Mouse (Mus musculus): ENCODE results near the gene Ptpn9. TPM values are rescaled to one million over a fixed set of nuclear protein-coding genes. Genes with fewer than 3 reads are reported as not detected.
"Not testable (repeated sequence)": the region's sequence is repeated elsewhere in the genome, so short reads cannot be mapped to it uniquely, and the experiment has no call there.

The Ptpn9 gene
- polyA plus RNA-seq, 1 experiment from 2014 or later = 23.1 TPM

DNA sequence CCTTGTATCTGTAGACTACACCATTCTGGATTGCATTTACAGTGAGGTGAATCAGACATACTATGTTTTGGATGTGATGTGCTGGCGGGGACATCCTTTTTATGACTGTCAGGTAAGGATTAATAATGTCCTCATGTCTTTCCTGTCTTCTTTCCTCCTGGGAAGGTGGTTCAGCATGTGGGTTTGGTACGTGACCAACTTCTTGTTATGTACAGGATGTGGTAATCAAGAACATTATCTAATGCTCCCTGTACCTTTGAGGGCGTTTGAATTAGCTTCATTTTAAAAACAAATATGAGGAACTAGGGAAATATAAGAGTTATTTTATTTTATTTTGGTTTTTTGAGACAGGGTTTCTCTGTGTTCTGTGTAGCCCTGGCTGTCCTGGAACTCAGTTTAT is 19.5 kb upstream of the Ptpn9 start:
- 83% methylated on average over 3 of the region's 3 CpGs for WGBS

DNA sequence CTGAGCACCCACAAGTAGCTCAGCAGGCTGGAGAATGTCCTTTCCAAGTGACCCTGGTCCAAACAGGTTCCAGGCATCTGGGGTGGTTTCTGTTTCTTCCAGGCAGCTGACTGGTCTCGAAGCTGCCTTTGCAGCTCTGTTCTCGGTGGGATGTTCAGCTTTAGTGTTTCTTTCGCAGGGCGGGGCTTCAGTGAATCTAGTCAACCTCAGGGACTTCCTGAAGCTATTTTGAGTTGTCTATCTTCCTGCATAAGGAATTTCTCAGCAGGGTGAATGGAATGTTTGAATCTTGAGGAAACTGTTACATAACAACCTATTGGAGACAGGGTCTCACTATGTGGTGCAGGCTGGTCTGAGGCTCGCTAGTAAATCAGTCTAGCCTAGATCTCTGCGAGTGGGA is 14.5 kb upstream of the Ptpn9 start:
- 92% methylated on average over 6 of the region's 6 CpGs for WGBS

More for the DNA sequence above, 19.5 kb upstream of the Ptpn9 start:
- Histone ChIP-seq H3K9ac (no peak overlapping the region), H3K36me3 (peaks cover 54% of the 10 kb centered on the region), H3K9me3 (no peaks in the 10 kb centered on the region), H3K4me1 (replicated peaks) (no peaks in the 10 kb centered on the region), H3K4me3 (no peak overlapping the region), H3K27ac (no peak overlapping the region), H3K27me3 (no peaks in the 10 kb centered on the region), H3K4me2 (no peak overlapping the region)
- ATAC-seq (ENCODE audit: low FRiP score) = no peak

DNA sequence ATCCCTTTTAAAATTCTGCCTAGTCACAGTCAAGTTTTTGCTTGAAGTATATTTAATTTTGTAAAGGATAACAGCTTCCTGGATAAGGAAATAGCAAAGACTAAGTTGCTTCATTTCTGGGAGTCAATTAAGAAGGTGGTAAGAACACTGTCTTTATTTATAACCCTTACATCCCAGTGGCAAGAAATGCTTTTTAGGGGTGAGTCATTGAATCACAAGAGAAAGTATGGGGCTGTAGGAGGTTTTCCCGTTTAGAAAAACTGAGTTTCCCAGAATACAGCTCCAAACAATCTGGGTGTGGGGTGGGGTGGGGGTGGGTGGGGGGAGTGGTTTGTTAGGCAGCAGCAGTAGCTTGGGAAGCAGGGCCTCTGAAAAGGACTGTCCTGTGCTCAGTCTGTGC is 13.2 kb upstream of the Ptpn9 start:
- no peaks in the 10 kb centered on the region for H3K27me3 ChIP-seq
- no peaks in the 10 kb centered on the region for H3K9me3 ChIP-seq
- H3K9ac ChIP-seq = no peak overlapping the region
- no peak overlapping the region for H3K4me2 ChIP-seq
- no peak for ATAC-seq (ENCODE audit: low FRiP score)
- H3K36me3 ChIP-seq = peaks cover 60% of the 10 kb centered on the region
- WGBS = 72% methylated on average over 1 of the region's 1 CpGs
- H3K4me1 ChIP-seq (replicated peaks) = no peaks in the 10 kb centered on the region
- no peak overlapping the region for H3K4me3 ChIP-seq
- H3K27ac ChIP-seq = no peak overlapping the region

More for the DNA sequence above, 14.5 kb upstream of the Ptpn9 start:
- Histone ChIP-seq H3K36me3 (peaks cover 60% of the 10 kb centered on the region), H3K4me1 (replicated peaks) (no peaks in the 10 kb centered on the region), H3K4me2 (no peak overlapping the region), H3K9me3 (no peaks in the 10 kb centered on the region), H3K27ac (no peak overlapping the region), H3K9ac (no peak overlapping the region), H3K27me3 (no peaks in the 10 kb centered on the region), H3K4me3 (no peak overlapping the region)
- no peak for ATAC-seq (ENCODE audit: low FRiP score)

DNA sequence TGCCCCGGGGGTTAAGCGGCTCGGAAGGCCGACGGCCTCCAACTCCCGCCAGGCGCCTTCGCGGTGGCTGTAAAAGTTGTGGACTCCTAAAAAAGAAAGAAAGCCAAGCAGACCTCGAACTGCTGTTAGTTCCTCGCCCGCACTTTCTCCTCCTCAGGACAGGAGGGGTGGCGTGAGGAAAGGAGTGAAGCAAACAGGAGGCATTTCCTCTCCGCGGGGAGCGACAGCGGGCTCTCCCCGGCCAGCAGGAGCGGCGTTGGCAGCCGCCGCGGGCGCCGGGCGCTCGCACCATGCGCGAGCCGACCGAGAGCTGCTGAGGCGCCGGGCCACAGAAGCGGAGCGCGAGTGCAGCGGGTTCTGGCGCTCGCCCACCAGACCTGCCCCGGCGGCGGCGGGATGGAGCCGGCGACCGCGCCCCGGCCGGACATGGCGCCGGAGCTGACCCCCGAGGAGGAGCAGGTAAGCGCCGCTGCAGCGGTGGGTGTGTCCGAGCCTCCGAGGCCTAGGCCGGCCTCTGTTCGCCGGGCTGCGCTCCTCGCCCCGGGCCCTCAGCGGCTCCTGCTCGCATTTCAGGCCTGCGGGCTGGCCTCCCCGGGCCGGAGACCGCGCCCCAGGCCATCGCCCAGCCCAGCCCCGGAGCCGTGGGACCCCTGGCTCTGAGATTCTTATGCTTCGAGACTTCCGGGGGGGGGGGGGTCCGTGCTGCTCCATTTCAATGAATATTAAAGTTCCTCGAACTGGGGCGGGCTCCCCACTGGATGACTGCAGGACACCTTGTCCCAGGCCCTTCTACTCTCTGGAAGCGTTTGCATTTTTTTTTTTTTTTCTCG is 690 bp downstream of the Ptpn9 start:
- peak; percentile 68 for ATAC-seq (ENCODE audit: low FRiP score)
- 1% methylated on average over 67 of the region's 80 CpGs for WGBS
- peak overlapping the region; percentile 97 for H3K9ac ChIP-seq
- H3K36me3 ChIP-seq = no peaks in the 10 kb centered on the region; the same call in 1 of the 2 replicates
- peak overlapping the region; percentile 96 for H3K27ac ChIP-seq
- no peaks in the 10 kb centered on the region for H3K27me3 ChIP-seq
- peak overlapping the region; percentile 76 for H3K4me2 ChIP-seq
- peaks cover 24% of the 10 kb centered on the region for H3K4me1 ChIP-seq (replicated peaks)
- no peaks in the 10 kb centered on the region for H3K9me3 ChIP-seq
- peak overlapping the region; percentile 94 for H3K4me3 ChIP-seq

DNA sequence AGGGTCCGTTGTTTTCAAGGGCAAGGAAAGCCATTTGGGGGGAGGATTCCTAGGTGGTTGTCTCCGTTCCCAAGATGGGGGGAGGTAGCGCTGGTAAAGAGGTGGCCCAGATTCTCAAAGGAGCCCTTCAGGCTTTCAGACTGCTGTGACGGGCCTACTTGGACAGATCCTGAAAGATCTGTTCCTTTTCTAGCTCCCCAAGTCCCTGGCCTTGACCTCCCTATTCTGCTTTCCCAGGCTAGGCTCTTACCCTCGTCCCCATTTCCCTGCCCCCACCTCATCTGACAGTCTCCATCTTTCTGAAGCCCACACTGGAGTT is 1.3 kb downstream of the Ptpn9 start:
- peak overlapping the region; percentile 76 for H3K4me2 ChIP-seq
- H3K4me3 ChIP-seq = peak overlapping the region; percentile 94
- no peaks in the 10 kb centered on the region for H3K27me3 ChIP-seq
- 0% methylated on average over 5 of the region's 5 CpGs for WGBS
- peaks cover 24% of the 10 kb centered on the region for H3K4me1 ChIP-seq (replicated peaks)
- no peak for ATAC-seq (ENCODE audit: low FRiP score)
- no peaks in the 10 kb centered on the region; the same call in 1 of the 2 replicates for H3K36me3 ChIP-seq
- peak overlapping the region; percentile 97 for H3K9ac ChIP-seq
- H3K27ac ChIP-seq = peak overlapping the region; percentile 96
- H3K9me3 ChIP-seq = no peaks in the 10 kb centered on the region

DNA sequence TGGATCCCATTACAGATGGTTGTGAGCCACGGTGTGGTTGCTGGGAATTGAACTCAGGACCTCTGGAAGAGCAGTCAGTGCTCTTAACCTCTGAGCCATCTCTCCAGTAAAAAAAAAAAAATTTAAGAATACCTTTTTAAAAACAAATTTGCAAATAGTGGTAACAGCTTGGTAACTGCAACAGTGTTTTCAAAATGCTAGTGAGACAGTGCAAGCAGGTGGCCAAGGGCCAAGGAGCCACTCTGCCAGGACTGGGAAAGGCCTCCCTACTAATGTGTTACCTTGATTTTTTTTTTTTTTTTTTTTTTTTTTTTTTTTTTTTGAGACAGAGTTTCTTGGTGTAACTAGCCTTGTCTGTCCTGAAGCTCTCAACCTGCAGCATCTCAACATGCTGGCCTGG is 2.5 kb downstream of the Ptpn9 start:
- H3K27me3 ChIP-seq; ATAC-seq (ENCODE audit: low FRiP score); H3K9ac ChIP-seq; H3K36me3 ChIP-seq; H3K4me3 ChIP-seq; H3K9me3 ChIP-seq; H3K27ac ChIP-seq: not testable (repeated sequence)
- H3K4me2 ChIP-seq = peak overlapping the region; percentile 76; the same call in 1 of the 2 replicates
- peaks cover 24% of the 10 kb centered on the region for H3K4me1 ChIP-seq (replicated peaks)
- WGBS = 85% methylated on average over 1 of the region's 1 CpGs

DNA sequence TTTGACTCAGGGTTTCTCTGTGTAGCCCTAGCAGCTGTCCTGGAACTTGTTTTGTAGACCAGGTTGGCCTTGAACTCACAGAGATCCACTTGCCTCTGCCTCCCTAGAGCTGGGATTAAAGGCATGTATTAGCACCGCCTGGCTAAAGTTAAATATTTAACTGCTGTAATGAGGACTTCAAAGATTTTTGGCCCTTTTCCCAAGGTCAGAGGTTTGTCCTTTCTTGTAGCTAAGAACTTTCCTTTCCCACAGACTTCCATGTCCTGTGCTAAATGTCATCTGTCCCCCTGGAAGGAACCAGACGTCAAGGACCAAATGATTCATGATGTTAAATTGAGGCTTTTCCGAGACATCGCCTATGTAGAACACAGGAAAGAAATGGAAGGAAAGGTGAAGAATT is 8.3 kb downstream of the Ptpn9 start:
- no peak overlapping the region for H3K4me3 ChIP-seq
- no peak for ATAC-seq (ENCODE audit: low FRiP score)
- WGBS = 76% methylated on average over 4 of the region's 4 CpGs

DNA sequence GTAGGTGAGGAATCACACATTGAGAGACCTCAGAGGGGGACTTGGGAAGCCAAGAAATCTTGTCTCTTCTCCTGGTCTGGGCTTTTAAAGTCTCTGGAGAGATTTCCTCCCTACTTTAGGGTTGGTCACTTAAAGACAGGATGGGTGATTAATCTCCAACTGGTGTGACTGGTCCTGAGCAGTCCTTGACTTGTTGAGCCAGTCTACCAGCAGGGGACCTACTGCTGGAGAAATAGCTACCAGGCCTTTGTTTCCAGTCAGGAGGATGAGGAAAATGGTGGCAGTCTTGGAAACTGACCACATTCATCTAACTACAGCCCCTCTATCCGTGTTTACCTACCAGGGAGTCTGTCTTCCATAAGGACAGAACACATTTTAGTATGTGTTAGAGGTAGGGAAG is 17.7 kb downstream of the Ptpn9 start:
- Histone ChIP-seq H3K9ac (no peak overlapping the region), H3K4me3 (no peak overlapping the region), H3K27ac (no peak overlapping the region), H3K27me3 (no peaks in the 10 kb centered on the region), H3K4me2 (no peak overlapping the region), H3K36me3 (peaks cover 21% of the 10 kb centered on the region), H3K9me3 (no peaks in the 10 kb centered on the region), H3K4me1 (replicated peaks) (no peaks in the 10 kb centered on the region)
- WGBS = 71% methylated on average over 1 of the region's 1 CpGs
- ATAC-seq (ENCODE audit: low FRiP score) = no peak

More for the DNA sequence above, 8.3 kb downstream of the Ptpn9 start:
- H3K9me3 ChIP-seq = no peaks in the 10 kb centered on the region
- peaks cover 5% of the 10 kb centered on the region; the same call in 1 of the 2 replicates for H3K4me1 ChIP-seq (replicated peaks)
- no peak overlapping the region for H3K4me2 ChIP-seq
- no peak overlapping the region for H3K9ac ChIP-seq
- H3K36me3 ChIP-seq = peaks cover 13% of the 10 kb centered on the region
- H3K27me3 ChIP-seq = no peaks in the 10 kb centered on the region
- H3K27ac ChIP-seq = no peak overlapping the region

DNA sequence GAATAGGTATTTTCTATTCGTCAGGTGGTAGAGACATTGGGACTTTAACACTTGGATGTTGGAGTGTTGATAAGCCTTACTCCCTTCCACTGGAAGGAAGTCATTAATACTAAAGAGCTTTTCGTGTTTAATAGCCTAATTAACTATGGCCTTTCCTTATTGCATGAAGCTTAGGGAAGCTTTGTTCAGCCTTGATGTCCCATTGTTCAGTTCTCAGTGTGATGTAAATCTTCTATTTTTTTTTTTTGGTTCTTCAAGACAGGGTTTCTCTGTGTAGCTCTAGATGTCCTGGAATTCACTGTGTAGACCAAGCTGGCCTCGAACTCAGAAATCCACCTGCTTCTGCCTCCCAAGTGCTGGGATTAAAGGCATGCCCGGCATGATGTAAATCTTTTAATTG is 18.2 kb downstream of the Ptpn9 start:
- Histone ChIP-seq H3K4me1 (replicated peaks) (no peaks in the 10 kb centered on the region), H3K4me2 (no peak overlapping the region), H3K9ac (no peak overlapping the region), H3K27me3 (no peaks in the 10 kb centered on the region), H3K36me3 (peaks cover 16% of the 10 kb centered on the region), H3K9me3 (no peaks in the 10 kb centered on the region), H3K27ac (no peak overlapping the region), H3K4me3 (no peak overlapping the region)
- WGBS = 92% methylated on average over 4 of the region's 4 CpGs
- ATAC-seq (ENCODE audit: low FRiP score) = no peak

DNA sequence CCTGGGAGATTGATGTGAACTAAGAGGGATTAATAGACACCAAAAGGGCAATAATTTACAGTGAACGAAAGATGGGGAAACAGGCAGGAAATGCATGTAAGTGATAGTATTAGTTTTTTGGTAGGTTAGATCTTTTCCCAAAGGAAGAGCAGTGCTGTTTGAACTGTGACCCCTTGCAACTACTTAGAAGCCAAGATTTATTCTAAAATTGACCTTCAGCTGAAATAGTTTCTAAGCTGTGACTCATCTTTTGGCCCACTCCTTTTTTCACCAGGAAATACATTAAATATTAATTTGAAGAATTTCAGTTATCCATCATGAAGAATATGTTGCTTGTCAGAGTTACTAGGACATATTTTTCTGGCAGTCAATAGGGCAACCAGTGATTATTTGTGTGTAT is 19.0 kb downstream of the Ptpn9 start:
- peaks cover 15% of the 10 kb centered on the region for H3K36me3 ChIP-seq
- H3K4me2 ChIP-seq = no peak overlapping the region
- no peaks in the 10 kb centered on the region for H3K4me1 ChIP-seq (replicated peaks)
- no peaks in the 10 kb centered on the region for H3K9me3 ChIP-seq
- H3K27me3 ChIP-seq = no peaks in the 10 kb centered on the region
- no peak overlapping the region for H3K9ac ChIP-seq
- 91% methylated on average over 1 of the region's 1 CpGs for WGBS
- ATAC-seq (ENCODE audit: low FRiP score) = no peak
- no peak overlapping the region for H3K4me3 ChIP-seq
- no peak overlapping the region for H3K27ac ChIP-seq

DNA sequence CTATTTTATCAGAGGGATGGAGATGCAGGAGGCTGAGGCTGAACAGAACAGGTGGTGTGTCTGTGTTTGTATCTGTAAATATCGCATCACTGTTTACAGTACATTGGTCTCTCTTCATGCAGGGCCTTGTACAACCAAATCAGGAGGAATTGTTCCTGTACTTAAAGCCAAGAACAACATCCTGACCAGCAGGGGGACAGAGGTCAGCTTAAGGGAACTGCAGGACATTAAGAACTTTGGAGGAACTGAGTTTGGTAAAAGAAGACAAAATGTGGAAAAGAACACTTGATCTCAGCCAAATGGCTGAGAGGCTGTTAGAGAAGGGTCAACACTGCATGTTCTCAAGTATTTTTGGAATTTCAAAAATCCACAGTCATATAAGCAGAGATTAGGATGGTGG is 20.0 kb downstream of the Ptpn9 start:
- Histone ChIP-seq H3K4me2 (no peak overlapping the region), H3K36me3 (peaks cover 16% of the 10 kb centered on the region), H3K4me3 (no peak overlapping the region), H3K27me3 (no peaks in the 10 kb centered on the region), H3K9me3 (no peaks in the 10 kb centered on the region), H3K27ac (no peak overlapping the region), H3K4me1 (replicated peaks) (no peaks in the 10 kb centered on the region), H3K9ac (no peak overlapping the region)
- ATAC-seq (ENCODE audit: low FRiP score) = no peak
- 93% methylated on average over 1 of the region's 1 CpGs for WGBS

DNA sequence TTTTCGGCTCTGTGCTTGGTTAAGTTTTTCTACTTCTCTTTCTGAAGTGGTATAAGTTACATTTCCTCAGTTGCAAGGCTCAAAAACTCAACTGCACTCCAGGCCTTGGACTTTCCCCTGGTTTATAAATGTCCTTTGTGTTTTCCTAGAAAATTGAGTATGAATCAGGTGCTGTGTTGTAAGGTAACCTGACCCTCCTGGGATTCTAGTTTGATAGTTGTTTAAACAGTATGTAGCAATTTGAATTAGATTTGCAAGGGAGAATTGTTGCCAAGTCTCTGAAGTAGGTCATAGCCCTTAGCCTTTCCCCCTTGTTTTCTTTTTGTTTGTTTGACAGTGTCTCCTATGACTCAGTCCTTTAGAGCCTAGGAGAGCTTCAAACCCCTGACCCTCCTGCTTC is 22.9 kb downstream of the Ptpn9 start:
- Histone ChIP-seq H3K4me3 (no peak overlapping the region), H3K27ac (no peak overlapping the region), H3K9ac (no peak overlapping the region), H3K4me2 (no peak overlapping the region), H3K4me1 (replicated peaks) (no peaks in the 10 kb centered on the region), H3K9me3 (no peaks in the 10 kb centered on the region), H3K36me3 (peaks cover 36% of the 10 kb centered on the region), H3K27me3 (no peaks in the 10 kb centered on the region)
- WGBS = 78% methylated on average over 1 of the region's 1 CpGs
- ATAC-seq (ENCODE audit: low FRiP score) = no peak

DNA sequence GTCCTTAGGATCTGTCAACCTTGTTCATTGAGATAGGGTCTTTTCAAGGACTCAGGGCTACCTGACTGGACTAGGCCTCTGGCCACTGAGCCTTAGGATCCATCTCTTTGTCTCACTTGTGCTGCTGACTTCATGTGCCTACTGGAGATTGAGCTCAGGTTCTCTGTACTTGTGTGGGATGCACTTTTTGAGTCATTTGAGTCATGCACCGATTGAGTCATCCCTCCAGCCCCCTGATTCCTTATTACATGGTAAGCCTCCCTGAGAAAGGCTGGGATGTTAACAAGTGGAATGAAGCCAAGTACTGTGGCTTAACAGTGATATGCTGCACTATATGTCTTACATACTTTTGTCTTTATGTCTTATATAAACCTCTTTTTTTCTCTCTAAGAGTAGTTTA is 37.0 kb downstream of the Ptpn9 start:
- Histone ChIP-seq H3K36me3 (peaks cover 60% of the 10 kb centered on the region), H3K4me1 (replicated peaks) (no peaks in the 10 kb centered on the region), H3K4me2 (no peak overlapping the region), H3K27ac (no peak overlapping the region), H3K9me3 (0 out of 2 replicates have a peak, but pooled peaks cover 3% of the 10 kb centered on the region), H3K9ac (no peak overlapping the region), H3K27me3 (no peaks in the 10 kb centered on the region), H3K4me3 (no peak overlapping the region)
- no peak for ATAC-seq (ENCODE audit: low FRiP score)
- 100% methylated on average over 1 of the region's 1 CpGs for WGBS
